Comparison of ENCODE assay signal across 8 mouse cellular contexts in genomic region chr3:101700974-101701610, GRCm38 (mm10).
DNase-seq lines count a peak whose midpoint lies in the region; ATAC-seq and TF ChIP-seq lines count a peak whose summit lies in the region.

No protein-coding gene starts in this region.

- 78% methylated on average over 10 of the region's 10 CpGs for WGBS in forebrain, embryonic 11.5 days
- WGBS in intestine, postnatal 0 days = 31% methylated on average over 10 of the region's 10 CpGs
- WGBS in midbrain, embryonic 11.5 days = 78% methylated on average over 10 of the region's 10 CpGs

- no peak overlapping the region for H3K4me3 ChIP-seq in forebrain, embryonic 11.5 days (ENCODE audit: low read depth, low read length)
- no peak overlapping the region for H3K4me3 ChIP-seq in intestine, postnatal 0 days (ENCODE audit: low read depth, low read length)
- H3K4me3 ChIP-seq in midbrain, embryonic 11.5 days (ENCODE audit: low read depth, low read length) = no peak overlapping the region

- H3K27ac ChIP-seq in forebrain, embryonic 11.5 days (ENCODE audit: low read depth, low read length) = peak overlapping the region; percentile 66; the same call in 1 of the 2 replicates
- H3K27ac ChIP-seq in intestine, postnatal 0 days (ENCODE audit: low read depth, low read length) = no peak overlapping the region
- no peak overlapping the region for H3K27ac ChIP-seq in midbrain, embryonic 11.5 days (ENCODE audit: low read depth, low read length)

- no peaks in the 10 kb centered on the region for H3K27me3 ChIP-seq in forebrain, embryonic 11.5 days (ENCODE audit: control insufficient read depth, insufficient read depth, low read length)
- no peaks in the 10 kb centered on the region for H3K27me3 ChIP-seq in intestine, postnatal 0 days (replicated peaks; ENCODE audit: control insufficient read depth, insufficient read depth, low read length)
- no peaks in the 10 kb centered on the region for H3K27me3 ChIP-seq in midbrain, embryonic 11.5 days (ENCODE audit: control insufficient read depth, insufficient read depth, low read length)

- ATAC-seq in forebrain, embryonic 11.5 days (replicated peaks; ENCODE audit: low FRiP score) = peak; percentile 40; the same call in 1 of the 2 replicates
- ATAC-seq in intestine, postnatal 0 days = peak; percentile 74
- no peak for ATAC-seq in midbrain, embryonic 11.5 days (ENCODE audit: low FRiP score)

- no peaks in the 10 kb centered on the region; the same call in 1 of the 2 replicates for H3K9me3 ChIP-seq in forebrain, embryonic 11.5 days (ENCODE audit: control insufficient read depth, low read length)
- no peaks in the 10 kb centered on the region for H3K9me3 ChIP-seq in intestine, postnatal 0 days (ENCODE audit: control insufficient read depth)
- H3K9me3 ChIP-seq in midbrain, embryonic 11.5 days (ENCODE audit: control insufficient read depth, low read length) = 0 out of 2 replicates have a peak, but pooled peaks cover 3% of the 10 kb centered on the region

- 0 out of 2 replicates have a peak, but pooled peaks cover 5% of the 10 kb centered on the region for H3K4me1 ChIP-seq in forebrain, embryonic 11.5 days (replicated peaks; ENCODE audit: control insufficient read depth, insufficient read depth, low read length)
- H3K4me1 ChIP-seq in intestine, postnatal 0 days (replicated peaks; ENCODE audit: control insufficient read depth, insufficient read depth, low read length) = peaks cover 8% of the 10 kb centered on the region; the same call in 1 of the 2 replicates
- H3K4me1 ChIP-seq in midbrain, embryonic 11.5 days (ENCODE audit: control insufficient read depth, insufficient read depth, low read length) = peaks cover 3% of the 10 kb centered on the region

- no peak overlapping the region for H3K4me2 ChIP-seq in forebrain, embryonic 11.5 days (ENCODE audit: low read depth, low read length, severe bottlenecking)
- no peak overlapping the region for H3K4me2 ChIP-seq in intestine, postnatal 0 days (replicated peaks; ENCODE audit: low read depth)
- no peak overlapping the region for H3K4me2 ChIP-seq in midbrain, embryonic 11.5 days

- H3K9ac ChIP-seq in forebrain, embryonic 11.5 days (ENCODE audit: low read length) = no peak overlapping the region
- no peak overlapping the region for H3K9ac ChIP-seq in intestine, postnatal 0 days (ENCODE audit: low read depth, low read length)
- H3K9ac ChIP-seq in midbrain, embryonic 11.5 days (ENCODE audit: low read length) = no peak overlapping the region

- peak; percentile 18 for DNase-seq in embryo, embryonic 10.5 days (ENCODE audit: low spot score)
- no peak for DNase-seq in embryo, embryonic 10 days (ENCODE audit: low spot score)
- peak; percentile 72 for DNase-seq in CD4-positive, CD25-positive, alpha-beta regulatory T cell, adult 2 months (ENCODE audit: low read depth, low spot score)
- DNase-seq in forebrain, embryonic 11.5 days (ENCODE audit: low spot score) = peak; percentile 51
- peak; percentile 67 for DNase-seq in midbrain, embryonic 11.5 days (ENCODE audit: low spot score, missing footprints)
- DNase-seq in urinary bladder, postnatal 4 days (ENCODE audit: low spot score in 2 of 2) = peak; percentile 39 to 67
- DNase-seq in layer of hippocampus, postnatal 36 days = no peak

- no peaks in the 10 kb centered on the region for H3K36me3 ChIP-seq in forebrain, embryonic 11.5 days (ENCODE audit: control insufficient read depth, insufficient read depth, low read length)
- H3K36me3 ChIP-seq in intestine, postnatal 0 days (ENCODE audit: control insufficient read depth, insufficient read depth) = no peaks in the 10 kb centered on the region
- no peaks in the 10 kb centered on the region for H3K36me3 ChIP-seq in midbrain, embryonic 11.5 days (ENCODE audit: control insufficient read depth, insufficient read depth, low read length)

- no peak for TF ChIP-seq CTCF in intestine, postnatal 0 days (IDR thresholded peaks at IDR 0.05; ENCODE audit: low read depth)

Comparison
In these comparisons a context has a peak if more than half of its experiments do, and no peak if none do; other contexts are left out.
1. DNase-seq: peak in embryo, embryonic 10.5 days (single experiment), CD4-positive, CD25-positive, alpha-beta regulatory T cell, adult 2 months (single experiment), forebrain, embryonic 11.5 days (single experiment), midbrain, embryonic 11.5 days (single experiment) and urinary bladder, postnatal 4 days (2 of 2); none in embryo, embryonic 10 days (single experiment) and layer of hippocampus, postnatal 36 days (0 of 2).